Mouse (Mus musculus) liver, adult 2 months (tissue): ENCODE results near the gene Lyz1. TPM values are rescaled to one million over a fixed set of nuclear protein-coding genes. Genes with fewer than 3 reads are reported as not detected.
A peak's percentile ranks its signal among the peaks of the same experiment; 100 is the strongest.

Experiments
- DNase-seq: peaks from one replicate; pipeline ENCODE4 v3.0.0-alpha.2; 2011; ENCODE audit warnings: low read depth, low spot score; ENCODE audit errors: extremely low read depth
- H3K27ac ChIP-seq: fragments of 200-500 bp; replicated peaks from 2 replicates; pipeline ENCODE4 v1.5.1; 2012; ENCODE audit warnings: low read depth, mild to moderate bottlenecking, control low read depth, inconsistent platforms, low read length; ENCODE audit not compliant: insufficient read depth
- H3K27me3 ChIP-seq: fragments of 200-500 bp; 2 replicates; pipeline ENCODE4 v1.6.1; 2012; ENCODE audit warnings: mild to moderate bottlenecking, moderate library complexity, low read length, inconsistent platforms; ENCODE audit not compliant: control insufficient read depth, insufficient read depth
- H3K36me3 ChIP-seq: fragments of 200-500 bp; 2 replicates; pipeline ENCODE4 v1.6.1; 2012; ENCODE audit warnings: low read length, inconsistent platforms; ENCODE audit not compliant: control insufficient read depth, insufficient read depth
- H3K4me1 ChIP-seq: fragments of 200-500 bp; 2 replicates; pipeline ENCODE4 v1.6.1; 2011; ENCODE audit warnings: low read length; ENCODE audit not compliant: control insufficient read depth, insufficient read depth
- H3K4me3 ChIP-seq: fragments of 200-500 bp; 2 replicates; pipeline ENCODE4 v1.5.1; 2011; ENCODE audit warnings: low read depth, mild to moderate bottlenecking, control low read depth, low read length, moderate library complexity; ENCODE audit not compliant: insufficient read depth
- H3K79me2 ChIP-seq: fragments of 200-500 bp; 2 replicates; pipeline ENCODE4 v1.6.1; 2012; ENCODE audit warnings: inconsistent platforms, mild to moderate bottlenecking, low read length, moderate library complexity; ENCODE audit not compliant: control insufficient read depth, insufficient read depth
- H3K9ac ChIP-seq: fragments of 200-500 bp; 2 replicates; pipeline ENCODE4 v1.6.1; 2012; ENCODE audit warnings: low read depth, mild to moderate bottlenecking, control low read depth, inconsistent platforms, low read length
- CTCF ChIP-seq: fragments of 200-500 bp; IDR thresholded peaks from 2 replicates; pipeline ENCODE4 v1.5.1; 2011; ENCODE audit warnings: low read depth, low read length, control low read depth
- POLR2A ChIP-seq: fragments of 200-500 bp; IDR thresholded peaks from 2 replicates; pipeline ENCODE4 v1.6.1; 2011; ENCODE audit warnings: low read length, control low read depth; ENCODE audit not compliant: insufficient read depth; ENCODE audit errors: extremely low read depth
- WGBS: fragments of 180-500 bp; shearing (Covaris S2); methylation state at CpG from one replicate; pipeline ENCODE4 v1.1.7; 2018; 5-methylcytosine and 5-hydroxymethylcytosine counted together
- polyA plus RNA-seq: library from polyadenylated mRNA; depleted of rRNA; stranded (reverse); fragments of >200 nt; gene quantifications from 2 replicates; pipeline ENCODE4 v1.2.3, GENCODE M21; 2012
- total RNA-seq: library from RNA; depleted of rRNA; stranded (reverse); fragments of >200 nt; gene quantifications from 2 replicates; pipeline ENCODE4 v1.2.3, GENCODE M21; 2014

Lyz1 gene
- total and polyA plus RNA-seq, 2 experiments: not detected

GRCm38 (mm10) chr10:117330521-117330920 is 37.9 kb upstream of the Lyz1 start:
- H3K9ac ChIP-seq: no peak overlapping the region
- TF ChIP-seq POLR2A (no peak), CTCF (peak; percentile 63; the same call in 1 of the 2 replicates)

GRCm38 (mm10) chr10:117323782-117324181 is 31.1 kb upstream of the Lyz1 start:
- H3K4me1 ChIP-seq: peaks cover 5% of the 10 kb centered on the region
- no peaks in the 10 kb centered on the region for H3K79me2 ChIP-seq
- H3K27me3 ChIP-seq: no peaks in the 10 kb centered on the region
- H3K4me3 ChIP-seq: no peak overlapping the region
- no peak overlapping the region for H3K9ac ChIP-seq
- WGBS: 86% methylated on average over 7 of the region's 7 CpGs
- H3K36me3 ChIP-seq: no peaks in the 10 kb centered on the region
- H3K27ac ChIP-seq: no peak overlapping the region
- TF ChIP-seq POLR2A: no peak
- TF ChIP-seq CTCF: no peak
- no peak for DNase-seq

More at GRCm38 (mm10) chr10:117330521-117330920, 37.9 kb upstream of the Lyz1 start:
- Histone ChIP-seq H3K4me3 (no peak overlapping the region), H3K79me2 (no peaks in the 10 kb centered on the region), H3K4me1 (no peaks in the 10 kb centered on the region), H3K27me3 (no peaks in the 10 kb centered on the region), H3K36me3 (no peaks in the 10 kb centered on the region), H3K27ac (no peak overlapping the region)
- peak; percentile 51 for DNase-seq
- 57% methylated on average over 5 of the region's 5 CpGs for WGBS

- peaks cover 5% of the 10 kb centered on the region for H3K4me1 ChIP-seq
- no peaks in the 10 kb centered on the region for H3K27me3 ChIP-seq
- no peaks in the 10 kb centered on the region for H3K36me3 ChIP-seq
- WGBS: 94% methylated on average over 5 of the region's 5 CpGs
- TF ChIP-seq CTCF (no peak), POLR2A (no peak)
- DNase-seq: no peak
- no peak overlapping the region for H3K4me3 ChIP-seq
- H3K9ac ChIP-seq: no peak overlapping the region
- H3K79me2 ChIP-seq: no peaks in the 10 kb centered on the region
- H3K27ac ChIP-seq: no peak overlapping the region
These were observed 30.0 kb upstream of the Lyz1 start for GRCm38 (mm10) chr10:117322630-117323029.

- peaks cover 5% of the 10 kb centered on the region for H3K4me1 ChIP-seq
- peak overlapping the region; percentile 63 for H3K27ac ChIP-seq
- no peak for TF ChIP-seq POLR2A
- TF ChIP-seq CTCF: no peak
- H3K79me2 ChIP-seq: no peaks in the 10 kb centered on the region
- DNase-seq: peak; percentile 92
- H3K27me3 ChIP-seq: no peaks in the 10 kb centered on the region
- no peak overlapping the region for H3K4me3 ChIP-seq
- no peak overlapping the region for H3K9ac ChIP-seq
- no peaks in the 10 kb centered on the region for H3K36me3 ChIP-seq
- WGBS: 23% methylated on average over 3 of the region's 3 CpGs
These were observed 27.9 kb upstream of the Lyz1 start for GRCm38 (mm10) chr10:117320571-117320981.

GRCm38 (mm10) chr10:117316391-117316790 is 23.7 kb upstream of the Lyz1 start:
- Histone ChIP-seq H3K27me3 (no peaks in the 10 kb centered on the region), H3K9ac (no peak overlapping the region), H3K27ac (no peak overlapping the region), H3K79me2 (no peaks in the 10 kb centered on the region), H3K4me3 (no peak overlapping the region), H3K4me1 (peaks cover 5% of the 10 kb centered on the region), H3K36me3 (no peaks in the 10 kb centered on the region)
- TF ChIP-seq POLR2A: no peak
- TF ChIP-seq CTCF: no peak
- no peak for DNase-seq
- 93% methylated on average over 11 of the region's 11 CpGs for WGBS

- Histone ChIP-seq H3K36me3 (no peaks in the 10 kb centered on the region), H3K27me3 (no peaks in the 10 kb centered on the region), H3K79me2 (no peaks in the 10 kb centered on the region), H3K4me3 (no peak overlapping the region), H3K27ac (no peak overlapping the region), H3K9ac (no peak overlapping the region), H3K4me1 (no peaks in the 10 kb centered on the region)
- WGBS: 76% methylated on average over 2 of the region's 2 CpGs
- no peak for DNase-seq
- no peak for TF ChIP-seq POLR2A
- no peak for TF ChIP-seq CTCF
These were observed 20.5 kb upstream of the Lyz1 start for GRCm38 (mm10) chr10:117313133-117313532.
